Mouse (Mus musculus): Measurements from ENCODE around the gene Pdrg1.
A peak's percentile ranks its signal among the peaks of the same experiment; 100 is the strongest.

Pdrg1 gene

DNA sequence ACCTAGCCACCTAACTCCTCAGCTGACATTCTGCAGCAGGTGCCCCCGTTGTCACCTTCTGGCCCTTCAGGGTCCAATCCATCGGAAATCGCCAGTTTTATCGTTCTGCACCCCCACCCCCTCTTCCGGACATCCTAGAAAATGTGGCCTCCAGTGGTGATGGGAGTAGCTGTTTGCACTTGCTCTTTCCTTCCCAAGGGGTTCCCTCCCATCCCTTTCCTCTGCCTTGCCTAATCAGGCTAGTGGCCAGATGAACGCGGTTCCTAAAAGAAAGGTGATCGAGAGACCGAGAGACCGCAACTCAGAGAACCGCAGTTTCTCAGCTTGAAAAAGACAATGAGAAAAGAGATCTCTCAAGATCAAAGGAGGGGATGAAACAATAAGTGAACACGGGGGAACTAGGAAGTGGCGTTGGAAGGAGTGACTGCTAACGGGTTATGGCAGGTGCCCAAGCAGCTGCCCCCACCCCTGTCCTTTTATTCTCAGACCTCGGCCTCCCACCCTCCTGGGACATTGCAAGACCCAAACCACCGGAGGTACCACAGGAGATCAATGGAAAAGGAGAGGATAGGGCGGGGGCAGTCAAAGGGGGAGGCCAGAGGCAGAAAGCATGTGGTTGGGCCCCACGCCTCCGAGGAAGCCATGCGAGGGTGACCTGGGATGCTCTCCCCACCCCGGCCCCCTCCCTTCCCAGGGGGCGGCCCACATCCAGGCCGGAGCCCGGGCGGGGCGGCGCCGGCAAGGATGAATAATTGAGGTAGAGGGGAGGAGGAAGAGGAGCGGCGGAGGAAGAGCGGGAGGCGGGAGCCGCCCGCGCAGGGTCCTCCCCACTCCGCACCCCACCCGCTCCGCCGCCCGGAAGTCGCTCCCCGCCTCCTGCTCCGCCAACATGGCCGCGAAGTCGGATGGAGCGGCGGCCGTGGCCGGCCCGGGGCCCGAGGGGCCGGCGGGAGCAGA, 16.2 kb upstream of the Pdrg1 start, which contains the start of gene Xkr7:
Gene Xkr7, plus strand, starts transcription at position 727 of the 957 bp plus-strand sequence.
- DNase-seq (ENCODE audit: low spot score), result no peak

- DNase-seq (ENCODE audit: low spot score), result no peak
Measured at GRCm38 (mm10) chr2:153030422-153030821, 15.2 kb upstream of the Pdrg1 start.

DNA sequence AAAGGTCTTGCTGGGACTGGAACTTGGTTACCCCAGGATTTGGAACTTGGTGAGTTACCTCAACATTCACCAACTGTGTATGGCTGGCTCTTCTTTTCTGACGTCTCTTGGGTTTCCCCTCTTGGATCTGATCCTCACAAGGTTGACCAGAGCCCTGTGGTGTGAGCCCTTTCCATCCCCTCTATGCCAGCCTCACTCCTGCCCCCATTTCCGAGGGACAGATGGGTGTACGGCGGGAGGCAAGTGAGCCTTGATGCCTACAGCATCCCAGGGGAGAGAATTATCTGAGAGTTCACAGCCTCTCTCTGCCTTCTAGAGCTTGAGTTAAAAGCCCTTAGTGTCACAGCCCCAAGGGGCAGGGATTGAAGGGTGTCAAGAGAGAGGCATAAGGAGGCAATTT, 12.3 kb upstream of the Pdrg1 start:
- DNase-seq (ENCODE audit: low spot score), result no peak

DNA sequence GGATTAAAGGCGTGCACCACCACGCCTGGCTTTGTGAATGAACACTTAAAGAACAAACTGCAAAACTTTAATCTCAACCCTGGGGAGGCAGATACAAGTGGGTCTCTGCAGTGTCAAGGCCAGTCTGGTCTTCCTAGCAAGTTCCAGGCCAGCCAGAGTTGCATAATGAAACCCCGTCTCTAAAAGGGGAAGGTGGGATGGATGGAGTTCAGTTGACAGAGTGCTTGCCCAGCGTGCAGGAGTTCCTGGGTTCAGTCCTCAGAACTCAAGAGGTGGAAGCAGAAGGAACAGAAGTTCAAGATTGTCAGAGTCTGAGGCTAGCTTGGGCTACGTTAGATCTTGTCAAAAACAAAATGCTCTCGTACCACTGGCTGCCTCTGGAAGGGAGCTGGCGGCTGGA, 10.8 kb upstream of the Pdrg1 start:
- no peak for DNase-seq (ENCODE audit: low spot score)

DNA sequence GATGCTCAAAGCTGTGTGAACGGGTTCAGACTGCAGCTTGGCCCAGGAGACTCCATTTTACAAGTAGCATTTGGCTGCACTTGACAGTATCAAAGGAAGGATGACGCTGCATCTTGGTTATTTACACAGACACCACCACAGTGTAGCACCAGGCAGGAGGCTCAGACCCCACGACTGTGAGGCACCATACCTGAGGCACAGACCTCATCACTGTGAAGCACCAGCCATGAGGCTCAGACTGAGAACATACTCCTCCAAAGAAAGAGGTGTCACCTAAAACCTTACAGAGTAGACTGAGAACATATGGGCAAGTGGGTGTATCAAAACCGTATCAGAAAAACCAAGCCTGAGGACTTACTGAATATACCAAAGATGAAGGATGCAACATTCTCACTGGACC, 7.6 kb upstream of the Pdrg1 start:
- no peak for DNase-seq (ENCODE audit: low spot score)

DNA sequence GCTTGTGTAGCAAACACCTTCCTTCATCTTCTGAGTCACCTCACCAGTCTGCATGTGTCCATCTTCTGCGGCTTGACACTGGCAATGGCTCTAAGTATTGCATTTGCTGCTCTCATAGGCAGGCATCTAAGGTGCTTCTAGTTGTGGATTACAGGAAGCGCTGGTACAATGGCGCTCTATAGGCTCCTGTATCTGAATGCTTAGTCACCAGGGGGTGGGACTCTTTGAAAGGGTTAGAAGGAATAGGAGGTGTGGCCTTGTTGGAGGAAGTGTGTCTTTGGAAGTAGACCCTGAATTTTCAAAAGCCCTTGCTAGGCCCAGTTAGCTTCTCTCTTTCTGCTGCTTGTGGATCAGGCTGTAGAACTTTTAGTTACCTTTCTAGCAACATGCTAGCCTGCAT, 5.9 kb upstream of the Pdrg1 start:
- no peak for DNase-seq (ENCODE audit: low spot score)

- no peak for DNase-seq (ENCODE audit: low spot score)
Measured at GRCm38 (mm10) chr2:153019355-153019754, 4.1 kb upstream of the Pdrg1 start.

DNA sequence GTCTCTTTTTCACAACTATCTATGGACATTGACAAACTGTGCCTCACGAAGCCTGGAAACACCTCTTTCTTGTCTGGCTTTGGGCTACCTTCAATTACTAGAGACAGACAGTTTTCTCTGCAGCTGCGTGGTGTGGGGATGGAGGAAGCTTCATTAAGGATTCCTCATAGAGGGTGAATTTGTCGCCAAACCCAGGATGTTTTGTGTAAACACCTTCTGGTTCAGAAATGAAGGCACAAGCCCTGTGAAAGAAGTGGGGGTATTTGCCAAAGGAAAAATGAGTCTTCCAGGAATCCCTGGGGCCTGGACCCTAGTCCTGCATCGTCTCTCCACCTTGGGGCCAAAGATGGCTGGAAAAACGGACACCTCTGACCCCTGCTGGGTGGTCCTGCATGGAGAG, 1.6 kb upstream of the Pdrg1 start:
- no peak for DNase-seq (ENCODE audit: low spot score)

- no peak for DNase-seq (ENCODE audit: low spot score)
Measured at GRCm38 (mm10) chr2:153015804-153016203, 577 bp upstream of the Pdrg1 start.

DNA sequence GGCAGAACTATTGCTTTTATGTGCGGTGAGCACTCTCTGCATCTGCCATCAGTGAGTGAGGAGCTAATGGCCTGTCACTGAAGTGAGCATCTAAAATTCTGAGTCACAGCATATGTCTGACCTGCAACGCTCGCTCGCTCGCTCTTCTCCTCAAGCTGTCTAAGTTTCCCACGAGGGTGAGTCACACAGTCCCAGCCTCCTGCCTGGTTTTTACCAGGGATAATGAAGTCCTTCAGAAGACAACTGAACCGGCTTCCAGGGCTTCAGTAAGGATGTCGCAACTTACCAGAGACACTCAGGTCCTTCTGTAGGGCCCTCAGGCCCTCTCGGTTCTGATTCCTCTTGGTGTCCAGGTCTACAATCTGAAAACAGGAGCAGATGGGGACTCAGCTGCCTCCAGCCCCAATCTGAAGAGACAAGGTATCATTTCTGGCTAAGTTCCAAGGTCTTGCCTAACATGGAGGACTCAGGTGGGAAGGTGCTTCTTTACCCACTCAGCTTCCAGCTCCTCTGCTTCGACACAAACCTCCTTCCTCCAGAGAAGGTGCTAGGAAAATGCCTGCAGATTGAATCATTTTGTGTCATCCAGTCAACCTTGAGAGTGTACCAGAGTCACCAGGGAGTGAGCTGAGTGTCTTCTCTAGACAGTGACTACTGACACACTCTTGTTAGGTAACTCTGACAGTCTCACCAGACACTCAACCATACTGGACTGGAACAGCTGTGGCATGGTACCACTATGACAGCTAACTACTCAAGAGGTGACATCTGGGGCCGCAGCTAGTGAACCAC, 1.3 kb downstream of the Pdrg1 start:
- DNase-seq (ENCODE audit: low spot score), result no peak

GRCm38 (mm10) chr2:153009192-153009973, 5.8 kb downstream of the Pdrg1 start:
- no peak for DNase-seq (ENCODE audit: low spot score)

DNA sequence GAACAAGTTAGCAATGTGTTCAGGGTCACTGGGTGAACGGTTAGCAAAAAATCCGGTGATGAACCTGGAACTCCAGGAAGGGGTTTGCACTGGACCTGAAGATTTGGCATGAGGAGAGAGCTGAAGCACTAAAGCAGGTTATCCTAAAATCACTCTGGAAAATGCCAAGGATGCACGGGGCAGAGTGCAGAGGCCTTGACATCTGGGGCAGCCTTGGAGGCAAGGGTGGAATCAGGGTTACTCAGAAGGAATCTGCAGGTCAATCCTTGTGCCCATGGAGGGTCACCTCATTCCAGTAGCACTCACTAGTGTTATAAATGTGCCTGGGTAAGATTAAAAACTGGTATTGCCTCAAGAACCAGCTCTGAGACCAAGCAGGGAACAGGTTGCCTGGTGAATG, 9.2 kb downstream of the Pdrg1 start:
- DNase-seq (ENCODE audit: low spot score), result no peak

GRCm38 (mm10) chr2:153003681-153004338, 11.4 kb downstream of the Pdrg1 start:
- no peak for DNase-seq (ENCODE audit: low spot score)

DNA sequence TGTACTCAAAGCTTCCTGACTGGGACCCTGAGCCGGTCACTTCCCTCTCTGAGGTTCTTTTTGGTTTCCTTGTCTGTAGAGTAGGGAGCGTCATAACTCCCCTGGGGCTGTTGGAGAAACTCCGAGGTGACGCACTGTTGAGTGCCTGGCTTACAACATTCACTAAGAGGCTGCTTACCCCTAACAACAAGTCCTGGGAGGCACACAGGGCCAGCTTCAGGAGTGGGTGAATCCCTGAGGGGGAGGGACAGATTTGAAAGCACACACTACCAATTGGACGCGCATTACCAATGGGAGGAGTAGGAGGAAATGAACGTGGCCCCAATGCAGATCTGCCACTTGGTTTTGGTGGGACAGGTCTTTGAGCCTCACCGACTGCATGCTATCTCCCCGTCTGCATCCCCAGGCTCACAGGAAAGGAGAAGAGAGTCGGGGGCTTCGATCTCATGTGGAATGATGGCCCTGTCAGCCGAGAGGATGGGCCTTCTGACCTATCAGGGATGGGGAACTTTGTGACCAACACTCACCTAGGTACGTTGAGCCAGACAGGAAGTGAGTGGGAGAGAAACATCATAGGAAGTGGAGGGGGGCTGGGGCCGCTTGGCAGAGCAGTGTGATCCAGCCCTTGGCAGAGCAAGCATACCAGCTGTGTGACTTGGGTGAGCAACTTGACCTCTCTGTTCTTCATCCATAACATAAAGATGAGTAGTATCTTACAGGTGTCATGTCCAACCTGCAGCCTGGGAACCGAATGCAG, 12.6 kb downstream of the Pdrg1 start:
- DNase-seq (ENCODE audit: low spot score), result no peak

DNA sequence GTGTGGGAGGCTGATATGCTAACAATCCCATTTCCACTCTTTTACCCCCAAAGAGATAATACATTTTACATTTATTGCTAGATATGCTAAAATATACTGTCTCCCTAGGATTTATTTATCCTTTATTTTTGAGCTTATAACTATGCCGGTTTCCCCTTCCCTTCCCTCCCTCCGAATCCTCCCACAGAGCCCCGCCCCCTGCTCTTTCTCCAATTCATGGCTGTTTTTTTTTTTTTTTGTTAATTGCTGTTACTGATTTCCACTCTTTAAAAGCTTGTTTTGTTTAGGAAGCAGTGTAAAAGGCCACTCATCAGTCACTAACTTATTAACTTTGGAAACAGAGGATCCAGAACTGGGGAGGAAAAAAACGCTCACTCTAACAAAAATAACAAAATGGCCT, 18.2 kb downstream of the Pdrg1 start:
- no peak for DNase-seq (ENCODE audit: low spot score)

DNA sequence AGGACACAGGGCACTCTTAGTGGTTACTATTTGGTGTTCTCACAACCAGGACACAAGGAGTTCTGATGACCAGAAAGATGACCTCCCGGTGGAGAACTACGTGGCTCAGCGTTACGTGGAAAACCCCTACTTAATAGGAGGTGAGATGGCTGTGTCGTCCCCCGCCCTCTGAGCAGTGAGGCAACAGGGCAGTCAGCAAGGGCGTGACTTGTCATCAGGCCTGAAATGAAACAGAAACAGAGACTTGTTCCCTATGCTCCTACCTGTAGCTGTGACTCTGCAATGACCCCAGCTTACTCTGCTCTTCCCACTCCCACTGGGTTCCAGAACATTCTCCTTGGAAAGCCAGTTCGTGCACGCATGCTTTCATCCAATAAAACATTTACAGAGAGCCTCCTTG, 23.7 kb downstream of the Pdrg1 start:
- DNase-seq (ENCODE audit: low spot score), result no peak

DNA sequence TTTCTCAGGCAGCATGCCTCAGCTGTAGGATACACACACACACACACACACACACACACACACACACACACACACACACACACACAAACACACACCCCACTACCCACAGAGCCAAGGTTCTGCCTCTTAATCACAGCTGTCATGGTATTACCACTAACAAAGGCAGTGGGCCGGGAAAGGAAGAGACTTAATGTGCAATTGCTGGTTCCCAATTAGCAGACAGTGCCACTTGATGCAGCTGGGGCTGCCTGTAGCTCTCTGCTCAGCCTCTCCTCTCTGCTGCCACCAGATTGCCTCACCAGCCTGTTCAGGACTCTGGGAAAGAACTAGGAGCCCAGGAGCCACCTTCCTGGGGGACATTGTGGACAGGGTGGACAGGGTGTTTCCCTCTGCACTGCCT, 29.6 kb downstream of the Pdrg1 start:
- DNase-seq (ENCODE audit: low spot score), result no peak

- DNase-seq (ENCODE audit: low spot score), result no peak
Measured at GRCm38 (mm10) chr2:152976991-152977390, 38.2 kb downstream of the Pdrg1 start.

DNA sequence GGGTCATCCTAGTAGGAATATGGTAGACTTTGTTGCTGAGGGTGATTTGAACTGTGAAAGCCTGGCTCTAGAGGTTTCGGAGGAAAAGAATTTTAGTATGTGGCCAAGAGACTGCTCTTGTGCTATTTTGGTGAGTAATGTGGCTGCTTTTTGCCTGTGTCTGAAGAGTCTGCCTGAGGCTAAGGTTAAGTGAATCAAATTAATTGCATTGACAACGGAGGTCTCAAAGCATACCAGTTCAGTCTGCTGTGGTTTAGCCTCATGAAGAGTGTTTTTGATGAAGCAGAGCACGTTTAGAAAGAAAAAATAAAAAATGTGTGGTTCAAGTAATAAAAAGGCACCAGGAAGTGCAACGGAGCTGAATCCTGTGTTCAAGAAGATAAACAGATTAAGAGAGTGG, 49.7 kb downstream of the Pdrg1 start:
- no peak for DNase-seq (ENCODE audit: low spot score)

GRCm38 (mm10) chr2:152962091-152962793, 53.0 kb downstream of the Pdrg1 start, which contains the start of gene Ttll9:
TSS of gene Ttll9 (plus strand) at chr2:152962485.
- DNase-seq (ENCODE audit: low spot score), result peak; percentile 74

All from urinary bladder, postnatal 14 days (tissue).